20 mouse cellular contexts compared by ENCODE assay signal in the genomic region with DNA sequence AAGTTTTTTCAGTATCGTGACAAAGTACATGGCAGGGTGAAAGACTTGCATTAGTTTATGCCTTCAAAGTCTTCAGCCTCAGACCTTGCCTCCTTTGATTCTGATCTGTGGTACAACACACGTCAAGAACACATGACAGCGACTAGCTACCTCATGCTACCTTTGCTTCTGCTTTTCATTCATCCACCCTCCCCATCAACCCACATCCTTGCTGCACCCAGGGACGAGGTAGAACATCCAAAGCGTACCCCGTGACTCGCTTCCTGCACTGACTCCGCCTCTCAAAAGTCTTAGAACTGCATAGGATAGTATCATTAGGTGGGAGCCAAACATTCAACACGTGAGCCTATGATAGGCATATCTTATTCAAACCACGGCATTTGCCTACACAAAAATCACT.
DNase-seq lines count a peak whose midpoint lies in the region; ATAC-seq and TF ChIP-seq lines count a peak whose summit lies in the region.
"Had no signal": no experiment of that assay in that cellular context is flagged by ENCODE, and none has a peak within 500 bp of the region (broad histone marks: within the 10 kb centered on the region; RNA-seq: fewer than 3 reads in every experiment).

No protein-coding gene starts in this region.

- H3K4me1 ChIP-seq in hindbrain, postnatal 0 days (ENCODE audit: insufficient read depth, low read length): no peaks in the 10 kb centered on the region
- H3K4me1 ChIP-seq: midbrain, embryonic 10.5 days; neural tube, embryonic 13.5 days had no signal

- no peaks in the 10 kb centered on the region for H3K27me3 ChIP-seq in hindbrain, postnatal 0 days (ENCODE audit: insufficient read depth, low read length)
- H3K27me3 ChIP-seq: neural tube, embryonic 13.5 days had no signal

- ATAC-seq in granulocyte monocyte progenitor cell, adult 5-6 weeks (replicated peaks; ENCODE audit: poor library complexity, severe bottlenecking): peak; percentile 50
- ATAC-seq in neutrophil, adult 5-6 weeks (ENCODE audit: extremely low read depth, insufficient number of reproducible peaks, low FRiP score, poor library complexity, severe bottlenecking): peak; percentile 73
- ATAC-seq in hindbrain, postnatal 0 days: no peak
- ATAC-seq: forebrain, postnatal 0 days had no signal

- H3K4me2 ChIP-seq in hindbrain, postnatal 0 days (ENCODE audit: low read depth, low read length): no peak overlapping the region
- H3K4me2 ChIP-seq: heart, embryonic 11.5 days; hindbrain, embryonic 14.5 days; liver, embryonic 11.5 days; neural tube, embryonic 13.5 days had no signal

- 90% methylated on average over 10 of the region's 10 CpGs for WGBS in hindbrain, postnatal 0 days

- H3K9ac ChIP-seq in hindbrain, postnatal 0 days (replicated peaks; ENCODE audit: low read length): no peak overlapping the region
- H3K9ac ChIP-seq: forebrain, postnatal 0 days; hindbrain, embryonic 14.5 days; neural tube, embryonic 13.5 days had no signal

- H3K4me3 ChIP-seq in hindbrain, postnatal 0 days (ENCODE audit: low read length): no peak overlapping the region
- H3K4me3 ChIP-seq: midbrain, embryonic 10.5 days; neural tube, embryonic 13.5 days had no signal

- H3K36me3 ChIP-seq in hindbrain, postnatal 0 days (ENCODE audit: insufficient read depth, low read length): no peaks in the 10 kb centered on the region
- H3K36me3 ChIP-seq: midbrain, embryonic 10.5 days; neural tube, embryonic 13.5 days had no signal

- DNase-seq in spleen, adult 12 weeks (ENCODE audit: low spot score): peak; percentile 10
- no peak for DNase-seq in spleen, postnatal 4 days (ENCODE audit: low spot score in 2 of 2)
- peak; percentile 21 to 47 for DNase-seq in thymus, postnatal 36 days
- DNase-seq in hindbrain, postnatal 0 days (ENCODE audit: low spot score): no peak
- no peak for DNase-seq in cerebellum, adult 11 months
- DNase-seq in adrenal gland, adult 8-10 months: no peak
- DNase-seq: adrenal gland, postnatal 36 days; cerebellum, adult 8-10 months; embryo, embryonic 11 days; forebrain, postnatal 0 days; kidney, adult 11 months; lung, adult 18-20 months; right cerebral cortex, postnatal 14 days had no signal

- H3K27ac ChIP-seq in hindbrain, postnatal 0 days: no peak overlapping the region
- H3K27ac ChIP-seq: hindbrain, embryonic 14.5 days; midbrain, embryonic 10.5 days; neural tube, embryonic 13.5 days had no signal

- no peaks in the 10 kb centered on the region for H3K9me3 ChIP-seq in hindbrain, postnatal 0 days (ENCODE audit: low read length)
- H3K9me3 ChIP-seq: midbrain, embryonic 10.5 days; neural tube, embryonic 13.5 days had no signal

- no peak for TF ChIP-seq CTCF in hindbrain, postnatal 0 days (IDR thresholded peaks at IDR 0.05; ENCODE audit: low read depth)

Comparison
In these comparisons a context has a peak if more than half of its experiments do, and no peak if none do; other contexts are left out.
1. DNase-seq: peak in spleen, adult 12 weeks (single experiment) and thymus, postnatal 36 days (2 of 2); none in spleen, postnatal 4 days (0 of 2), hindbrain, postnatal 0 days (single experiment), cerebellum, adult 11 months (single experiment) and adrenal gland, adult 8-10 months (single experiment).